In the genomic region with DNA sequence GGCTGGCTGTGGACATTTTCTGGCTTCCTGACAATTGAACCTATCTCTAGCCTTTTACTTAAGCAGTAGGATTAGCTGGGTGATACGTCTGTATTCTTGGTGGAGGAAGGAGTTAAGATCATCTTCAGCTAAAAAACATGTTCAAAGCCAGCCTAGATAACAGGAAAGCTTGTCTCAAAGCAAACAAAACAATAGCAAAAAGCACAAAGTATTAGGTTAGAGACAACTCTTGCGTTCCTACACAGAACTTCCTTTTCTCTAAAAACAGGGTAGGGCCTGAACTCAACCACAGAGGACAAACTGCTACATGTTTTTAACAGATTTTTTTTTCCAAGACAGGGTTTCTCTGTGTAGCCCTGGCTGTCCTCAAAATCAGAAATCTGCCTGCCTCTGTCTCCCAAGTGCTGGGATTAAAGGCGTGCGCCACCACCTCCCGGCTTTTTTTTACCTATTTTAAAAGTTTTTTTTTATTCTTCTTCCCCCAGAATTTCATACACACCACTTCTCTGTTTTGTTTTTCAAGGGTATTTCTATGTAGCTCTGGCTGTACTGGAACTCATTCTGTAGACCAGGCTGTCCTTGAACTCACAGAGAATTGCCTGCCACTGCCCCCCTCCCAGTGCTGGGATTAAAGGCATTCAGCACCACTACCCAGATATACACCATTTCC, we compare ENCODE assay signal across 22 mouse cellular contexts. TPM values are rescaled to one million over a fixed set of nuclear protein-coding genes. Genes with fewer than 3 reads are reported as not detected.
DNase-seq lines count a peak whose midpoint lies in the region; ATAC-seq and TF ChIP-seq lines count a peak whose summit lies in the region.
"Had no signal": no experiment of that assay in that cellular context is flagged by ENCODE, and none has a peak within 500 bp of the region (broad histone marks: within the 10 kb centered on the region; RNA-seq: fewer than 3 reads in every experiment).

No protein-coding gene starts in this region.

- peak overlapping the region; percentile 54 for H3K27ac ChIP-seq in liver, embryonic 16.5 days (ENCODE audit: low read length)
- no peak overlapping the region for H3K27ac ChIP-seq in layer of hippocampus, adult 2 months
- no peak overlapping the region for H3K27ac ChIP-seq in hindbrain, embryonic 12.5 days
- H3K27ac ChIP-seq: heart, embryonic 13.5 days; midbrain, embryonic 12.5 days; neural tube, embryonic 15.5 days; stomach, embryonic 15.5 days had no signal

- no peak for ATAC-seq in liver, embryonic 16.5 days (ENCODE audit: low read depth)
- no peak for ATAC-seq in hindbrain, embryonic 12.5 days (ENCODE audit: low FRiP score)
- ATAC-seq: forebrain, embryonic 16.5 days had no signal

- no peak for TF ChIP-seq CTCF in layer of hippocampus, adult 2 months (conservative IDR thresholded peaks at IDR 0.05)

- no peak overlapping the region for H3K4me2 ChIP-seq in liver, embryonic 16.5 days (ENCODE audit: low read depth, low read length)
- no peak overlapping the region for H3K4me2 ChIP-seq in hindbrain, embryonic 12.5 days (replicated peaks)
- H3K4me2 ChIP-seq: heart, embryonic 13.5 days; midbrain, embryonic 12.5 days; neural tube, embryonic 15.5 days; stomach, embryonic 15.5 days had no signal

- DNase-seq in spleen, postnatal 36 days (ENCODE audit: low spot score in 2 of 2) = peak; percentile 34 to 51
- no peak for DNase-seq in spleen, adult 18-20 months
- DNase-seq in T-cell, adult 2 months (ENCODE audit: low spot score) = peak; percentile 41
- DNase-seq in layer of hippocampus, adult 2 months (ENCODE audit: low spot score in 2 of 2) = no peak
- no peak for DNase-seq in cerebellum, postnatal 25 days
- DNase-seq: cerebellum, postnatal 14 days; heart, postnatal 4 days; kidney, adult 8-10 months; kidney, postnatal 4 days; layer of hippocampus, postnatal 36 days; lung, adult 18-20 months; lung, postnatal 4 days; retina, postnatal 1 day; right cerebral cortex, postnatal 4 days had no signal

- H3K9me3 ChIP-seq in liver, embryonic 16.5 days (replicated peaks; ENCODE audit: control insufficient read depth, low read length) = no peaks in the 10 kb centered on the region
- H3K9me3 ChIP-seq in hindbrain, embryonic 12.5 days (replicated peaks) = no peaks in the 10 kb centered on the region
- H3K9me3 ChIP-seq: heart, embryonic 13.5 days; midbrain, embryonic 12.5 days; neural tube, embryonic 15.5 days; stomach, embryonic 15.5 days had no signal

- H3K27me3 ChIP-seq in liver, embryonic 16.5 days (ENCODE audit: control insufficient read depth, insufficient read depth, low read depth, low read length) = no peaks in the 10 kb centered on the region
- H3K27me3 ChIP-seq in hindbrain, embryonic 12.5 days = no peaks in the 10 kb centered on the region
- H3K27me3 ChIP-seq: heart, embryonic 13.5 days; midbrain, embryonic 12.5 days; neural tube, embryonic 15.5 days; stomach, embryonic 15.5 days had no signal

- H3K36me3 ChIP-seq in liver, embryonic 16.5 days (ENCODE audit: control insufficient read depth, insufficient read depth) = peaks cover 14% of the 10 kb centered on the region
- no peaks in the 10 kb centered on the region for H3K36me3 ChIP-seq in hindbrain, embryonic 12.5 days
- H3K36me3 ChIP-seq: midbrain, embryonic 12.5 days; neural tube, embryonic 15.5 days; stomach, embryonic 15.5 days had no signal

- H3K9ac ChIP-seq in liver, embryonic 16.5 days (ENCODE audit: low read depth, low read length) = no peak overlapping the region
- H3K9ac ChIP-seq in hindbrain, embryonic 12.5 days = no peak overlapping the region
- H3K9ac ChIP-seq: heart, embryonic 13.5 days; midbrain, embryonic 12.5 days; neural tube, embryonic 15.5 days; stomach, embryonic 15.5 days had no signal

- H3K4me1 ChIP-seq in liver, embryonic 16.5 days (ENCODE audit: control insufficient read depth, low read depth, low read length) = peaks cover 31% of the 10 kb centered on the region
- H3K4me1 ChIP-seq in hindbrain, embryonic 12.5 days = peaks cover 2% of the 10 kb centered on the region; the same call in 1 of the 2 replicates

- no peak overlapping the region for H3K4me3 ChIP-seq in liver, embryonic 16.5 days (ENCODE audit: low read depth, low read length)
- no peak overlapping the region for H3K4me3 ChIP-seq in layer of hippocampus, adult 2 months
- no peak overlapping the region for H3K4me3 ChIP-seq in hindbrain, embryonic 12.5 days
- H3K4me3 ChIP-seq: erythroblast, embryonic 14.5 days; heart, embryonic 13.5 days; midbrain, embryonic 12.5 days; neural tube, embryonic 15.5 days; stomach, embryonic 15.5 days had no signal

- WGBS in liver, embryonic 16.5 days (ENCODE audit: insufficient replicate concordance) = 67% methylated on average over 5 of the region's 5 CpGs
- 96% methylated on average over 5 of the region's 5 CpGs for WGBS in hindbrain, embryonic 12.5 days

RNA-seq across cellular contexts. Expression of gene Crlf3, which starts 5.0 kb away (rescaled TPM):
- 97.1 and 104 TPM in 2 replicates for polyA plus RNA-seq in liver, embryonic 16.5 days (2015; fragmentation: Nextera tagmentation; extraction: Ambion mirVana)
- total RNA-seq in layer of hippocampus, adult 2 months (2021) = 10 to 100 TPM; 25.7 to 26.2 TPM
- 29.9 and 30.1 TPM in 2 replicates for polyA plus RNA-seq in hindbrain, embryonic 12.5 days (2016; fragmentation: Nextera tagmentation; extraction: Ambion mirVana)

RNA-seq across cellular contexts. Expression of gene Atad5, which starts 13.5 kb away (rescaled TPM):
- 9.0 and 9.7 TPM in 2 replicates for polyA plus RNA-seq in liver, embryonic 16.5 days (2015; fragmentation: Nextera tagmentation; extraction: Ambion mirVana)
- 1 to 10 TPM; 3.6 to 4.2 TPM for total RNA-seq in layer of hippocampus, adult 2 months (2021)
- polyA plus RNA-seq in hindbrain, embryonic 12.5 days (2016; fragmentation: Nextera tagmentation; extraction: Ambion mirVana) = 11.1 and 11.7 TPM in 2 replicates

Comparison
In these comparisons a context has a peak if more than half of its experiments do, and no peak if none do; other contexts are left out.
1. DNase-seq: peak in spleen, postnatal 36 days (2 of 2) and T-cell, adult 2 months (single experiment); none in spleen, adult 18-20 months (0 of 2), layer of hippocampus, adult 2 months (0 of 2) and cerebellum, postnatal 25 days (0 of 2).